Mouse (Mus musculus): ENCODE results near the gene Hs3st3b1.

Gene Hs3st3b1

DNA sequence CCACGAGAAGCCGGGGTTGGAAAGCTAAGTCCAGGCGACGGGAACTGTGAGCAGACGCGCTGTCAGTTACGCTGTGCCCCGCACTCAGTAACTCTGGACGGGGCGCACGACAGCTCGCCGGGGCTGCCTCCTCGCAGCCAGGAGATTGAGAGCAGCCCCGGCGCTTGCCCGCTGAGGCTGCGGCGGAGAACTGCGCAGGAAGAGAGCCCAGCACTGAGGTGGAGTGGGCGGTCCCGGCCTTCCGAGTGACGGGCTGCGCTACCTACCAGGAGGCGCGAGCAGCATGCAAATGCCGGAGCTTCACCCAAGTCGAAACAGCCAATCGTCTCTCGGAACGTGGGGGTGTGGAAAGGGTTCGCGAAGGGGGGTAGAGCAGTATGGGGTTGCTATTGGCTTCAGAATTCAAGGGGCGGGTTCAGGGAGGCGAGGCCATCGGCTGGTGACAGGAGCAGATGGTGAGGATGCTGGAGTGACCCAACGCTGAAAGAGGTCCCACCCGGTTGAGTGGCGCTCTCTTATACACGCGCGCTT lies at the start of gene Hs3st3b1:
Gene Hs3st3b1 (minus strand): TSS at position 200 of the 531 bp plus-strand sequence.
- DNase-seq (ENCODE audit: low spot score), result peak; percentile 47

DNA sequence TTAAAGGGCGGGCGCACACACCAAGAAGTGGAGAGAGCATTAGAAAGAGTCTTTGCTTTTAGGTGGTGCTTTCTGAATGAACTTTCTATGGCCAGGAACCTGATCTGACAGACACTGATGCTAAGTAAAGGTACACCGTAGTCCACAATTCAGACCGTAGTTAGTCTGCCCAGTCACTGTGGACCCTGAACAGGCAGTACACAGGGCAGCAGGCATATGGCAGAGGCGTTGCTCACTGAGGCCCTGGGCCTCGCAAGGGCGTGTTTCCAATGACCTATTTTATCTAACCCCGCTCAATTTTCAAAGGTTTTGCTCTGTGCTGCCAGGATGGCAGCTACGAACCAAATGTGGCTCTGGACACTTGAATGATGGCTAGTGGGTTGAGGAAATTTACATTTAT lies 49.4 kb upstream of the Hs3st3b1 start:
- DNase-seq (ENCODE audit: low spot score), result no peak

DNA sequence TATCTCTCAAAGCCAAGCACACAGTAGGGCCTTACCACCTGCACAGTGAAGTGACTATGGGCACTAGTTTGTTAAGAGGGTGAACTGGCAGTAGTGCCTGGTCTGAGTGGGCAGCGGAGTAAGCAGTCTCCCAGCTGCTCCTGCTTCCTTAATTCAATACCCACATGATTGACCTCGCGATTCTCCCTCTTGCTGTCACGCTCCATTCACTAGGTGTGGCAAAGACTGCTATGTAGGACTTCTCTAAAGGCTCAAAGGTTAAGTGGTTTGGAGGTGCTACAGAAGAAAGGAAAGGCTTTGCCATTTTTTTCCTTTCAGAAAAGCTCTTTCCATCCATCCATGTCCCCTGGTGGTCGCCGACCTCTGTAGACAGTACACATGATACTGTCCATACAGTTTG lies 48.7 kb upstream of the Hs3st3b1 start:
- no peak for DNase-seq (ENCODE audit: low spot score)

DNA sequence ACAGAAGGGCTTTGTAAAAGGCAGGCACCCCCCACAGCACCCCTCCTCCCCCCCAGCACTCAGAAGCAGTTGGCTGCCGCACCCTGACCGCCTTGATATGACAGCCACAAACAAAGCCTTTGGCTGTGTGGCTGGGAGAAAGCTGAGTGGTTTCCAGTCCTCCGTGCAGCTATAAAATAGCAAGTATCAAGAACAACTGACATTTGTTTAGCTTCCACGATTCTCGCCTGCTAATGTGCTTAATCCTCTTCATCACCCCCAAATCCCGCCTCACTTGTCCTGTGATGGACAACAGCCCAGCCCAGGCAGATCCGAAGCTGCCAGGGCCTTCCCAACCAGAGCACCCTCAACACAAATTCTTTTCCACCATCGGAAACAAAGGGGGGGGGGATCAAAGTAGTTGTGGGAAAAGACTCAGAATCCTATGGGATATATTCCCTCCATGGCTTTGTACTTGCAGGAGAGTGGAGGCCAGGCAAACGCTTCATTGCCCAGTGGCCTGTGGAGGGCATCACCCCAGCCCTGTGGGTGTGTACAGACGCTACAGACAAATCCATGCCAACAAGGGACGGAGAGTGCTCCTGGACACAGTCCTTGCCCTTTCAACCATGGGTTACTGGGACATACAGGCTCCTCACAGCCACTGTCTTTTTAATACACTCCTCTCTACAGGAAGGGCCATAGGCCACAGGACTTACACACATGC lies 47.3 kb upstream of the Hs3st3b1 start:
- DNase-seq (ENCODE audit: low spot score), result no peak

DNA sequence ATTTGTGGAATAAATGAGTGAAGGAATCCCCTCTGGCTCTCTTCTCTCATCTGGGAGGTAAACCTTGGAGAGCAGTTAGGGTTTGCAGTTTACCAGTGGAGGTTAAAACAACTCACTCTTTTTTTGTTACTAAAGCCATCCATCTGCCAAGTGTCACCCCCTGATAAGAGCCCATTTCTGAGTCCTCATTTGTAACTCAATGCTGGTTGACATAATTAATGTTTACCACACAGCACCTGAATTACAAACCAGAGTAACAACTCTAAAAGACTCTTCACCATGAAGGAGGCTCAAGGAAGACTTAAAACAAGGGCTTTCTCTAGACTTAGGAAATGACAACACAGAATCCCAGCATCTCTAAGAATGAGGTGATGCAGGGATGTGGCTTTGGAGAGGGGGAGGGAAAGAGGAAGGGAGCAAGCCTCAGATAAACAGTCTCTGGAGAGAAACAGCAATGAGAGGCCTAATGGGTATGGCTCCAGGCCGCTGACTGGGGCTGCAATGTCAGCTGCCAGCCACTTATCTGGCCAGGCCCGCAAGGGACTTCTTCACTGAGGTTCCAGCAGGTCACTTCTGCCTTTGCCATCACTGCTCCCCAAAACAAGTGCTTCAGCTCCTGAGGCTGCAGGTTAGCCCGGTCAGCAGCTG lies 46.4 kb upstream of the Hs3st3b1 start:
- no peak for DNase-seq (ENCODE audit: low spot score)

DNA sequence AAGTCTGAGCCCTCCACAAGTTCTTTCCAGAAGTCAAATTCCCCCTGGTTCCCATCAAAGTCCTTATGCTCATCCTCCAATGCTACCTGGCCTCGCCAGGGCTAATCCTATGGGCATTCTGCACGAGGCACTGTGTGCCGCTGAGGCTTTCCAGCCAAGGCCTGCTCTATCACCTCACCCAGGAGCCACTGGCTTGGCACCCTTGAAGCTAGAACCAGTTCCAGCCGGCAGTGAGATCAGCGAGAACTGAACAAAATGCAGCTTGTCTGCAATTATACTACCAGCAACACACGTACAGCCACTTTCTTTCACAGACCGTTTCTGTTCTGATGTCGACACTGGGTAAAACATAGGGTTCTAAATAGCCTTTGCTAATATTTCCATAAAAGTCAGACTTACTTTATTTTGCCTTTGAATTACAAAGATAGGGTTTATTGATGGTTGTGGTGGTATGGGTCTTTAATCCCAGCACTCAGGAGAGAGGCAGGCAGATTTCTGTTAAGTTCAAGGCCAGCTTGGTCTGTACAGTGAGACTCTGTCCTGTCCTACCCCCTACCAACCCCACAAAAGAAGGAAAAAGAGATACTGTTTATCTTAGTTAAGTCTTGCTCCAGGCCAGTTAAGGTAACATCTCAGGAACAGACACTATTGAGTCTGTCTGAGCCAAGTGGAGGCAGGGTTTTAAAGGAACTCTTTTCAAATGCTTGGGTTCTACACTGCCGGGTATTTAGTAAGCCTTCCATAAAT lies 45.7 kb upstream of the Hs3st3b1 start:
- DNase-seq (ENCODE audit: low spot score), result no peak

DNA sequence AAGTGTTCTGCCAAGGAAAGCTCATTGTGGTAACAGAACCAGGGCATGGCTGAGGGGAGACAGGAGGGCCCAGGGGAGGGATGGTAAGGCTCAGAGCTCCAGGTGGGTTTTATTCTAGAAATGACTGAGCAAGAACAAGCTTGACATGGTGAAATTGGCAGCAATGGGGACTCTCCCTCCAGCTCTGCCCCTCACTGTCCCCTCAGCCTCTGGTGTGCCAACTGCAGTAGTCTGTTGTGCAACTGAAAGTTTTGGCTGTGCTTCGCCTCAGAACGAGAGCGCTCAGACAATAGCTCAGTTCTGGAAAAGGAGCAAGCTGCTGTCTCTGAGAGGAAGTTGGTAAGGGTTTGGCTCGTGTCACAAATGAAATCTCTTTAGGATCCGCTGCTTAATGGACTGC lies 43.3 kb upstream of the Hs3st3b1 start:
- DNase-seq (ENCODE audit: low spot score), result no peak

DNA sequence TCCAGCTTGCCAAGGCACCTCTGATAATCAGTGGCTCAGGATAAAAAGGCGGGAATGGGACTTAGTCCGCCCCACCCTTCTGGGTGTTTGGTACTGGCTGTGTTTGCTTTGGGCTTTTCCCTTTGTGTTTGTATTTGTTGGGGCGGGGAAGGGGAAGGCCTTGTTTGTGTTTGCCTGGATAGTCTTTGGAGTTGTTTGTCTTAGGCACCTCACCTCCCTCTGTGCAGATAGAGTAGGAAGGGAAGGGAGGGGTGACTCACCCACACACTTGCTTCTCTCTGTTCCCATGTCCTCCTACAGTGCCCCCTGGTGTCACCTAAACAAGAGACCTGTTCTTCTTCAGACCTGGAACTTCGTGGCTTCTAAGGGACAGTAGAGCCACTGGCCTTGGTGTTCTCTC lies 35.1 kb upstream of the Hs3st3b1 start:
- DNase-seq (ENCODE audit: low spot score), result no peak

DNA sequence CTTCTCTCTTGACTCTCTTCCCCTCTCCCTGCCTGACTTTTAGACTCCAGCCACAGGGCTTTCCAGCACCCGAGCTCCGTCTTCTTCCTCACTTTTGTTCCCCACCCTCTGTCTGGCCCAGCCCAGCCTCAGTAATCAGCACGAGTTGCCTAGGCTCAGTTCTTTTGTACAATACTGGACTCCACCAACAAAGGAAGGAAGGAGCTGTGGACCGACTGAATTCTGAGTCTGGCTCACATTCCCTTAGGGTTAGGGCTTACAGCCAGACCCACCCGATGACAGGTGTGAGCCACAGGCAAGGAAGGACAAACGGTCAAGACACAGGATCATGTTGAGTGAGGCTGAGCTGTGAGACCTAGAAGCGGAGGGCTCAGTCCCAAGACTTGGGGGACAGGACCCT lies 34.7 kb upstream of the Hs3st3b1 start:
- DNase-seq (ENCODE audit: low spot score), result no peak

DNA sequence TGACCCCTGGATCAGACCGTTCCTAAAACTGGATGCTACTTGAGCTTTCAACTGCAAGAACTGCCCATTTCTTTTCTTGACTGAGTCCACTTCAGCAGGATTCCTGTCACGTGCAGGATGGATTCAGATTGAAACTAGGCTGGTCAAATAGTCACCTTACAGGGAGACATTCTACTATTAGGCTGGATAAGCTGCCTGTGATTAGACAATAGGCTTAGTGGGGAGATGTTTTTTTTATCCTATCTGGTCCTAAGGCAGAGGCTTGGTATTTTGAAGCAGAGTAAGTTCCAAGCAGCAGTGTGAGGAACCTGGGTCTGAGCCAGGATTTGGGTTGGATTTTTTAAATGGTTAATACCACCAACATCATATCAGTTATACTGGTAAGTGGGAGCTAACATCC lies 31.8 kb upstream of the Hs3st3b1 start:
- DNase-seq (ENCODE audit: low spot score), result no peak

DNA sequence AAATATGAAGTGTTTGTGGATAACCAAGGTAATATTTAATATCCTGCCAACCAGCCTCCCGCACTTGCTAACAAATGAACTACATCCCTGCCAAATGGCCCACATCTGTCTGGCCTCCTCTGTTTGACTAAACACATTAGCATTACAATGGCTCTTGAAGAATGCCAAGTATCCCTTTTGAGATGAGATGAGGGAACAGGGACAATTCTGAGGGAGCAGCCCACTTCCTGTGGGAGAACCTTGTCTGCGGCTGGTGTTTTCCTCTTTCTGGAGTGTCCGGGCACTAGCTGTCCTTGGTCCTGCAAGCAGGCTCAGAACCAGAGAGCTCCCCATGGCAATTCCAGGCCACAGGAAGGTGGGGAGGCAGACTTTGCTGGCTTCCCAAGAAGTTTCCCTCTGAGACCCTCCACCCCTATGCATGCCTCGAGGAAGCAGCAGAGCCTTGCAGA lies 30.7 kb upstream of the Hs3st3b1 start:
- no peak for DNase-seq (ENCODE audit: low spot score)

DNA sequence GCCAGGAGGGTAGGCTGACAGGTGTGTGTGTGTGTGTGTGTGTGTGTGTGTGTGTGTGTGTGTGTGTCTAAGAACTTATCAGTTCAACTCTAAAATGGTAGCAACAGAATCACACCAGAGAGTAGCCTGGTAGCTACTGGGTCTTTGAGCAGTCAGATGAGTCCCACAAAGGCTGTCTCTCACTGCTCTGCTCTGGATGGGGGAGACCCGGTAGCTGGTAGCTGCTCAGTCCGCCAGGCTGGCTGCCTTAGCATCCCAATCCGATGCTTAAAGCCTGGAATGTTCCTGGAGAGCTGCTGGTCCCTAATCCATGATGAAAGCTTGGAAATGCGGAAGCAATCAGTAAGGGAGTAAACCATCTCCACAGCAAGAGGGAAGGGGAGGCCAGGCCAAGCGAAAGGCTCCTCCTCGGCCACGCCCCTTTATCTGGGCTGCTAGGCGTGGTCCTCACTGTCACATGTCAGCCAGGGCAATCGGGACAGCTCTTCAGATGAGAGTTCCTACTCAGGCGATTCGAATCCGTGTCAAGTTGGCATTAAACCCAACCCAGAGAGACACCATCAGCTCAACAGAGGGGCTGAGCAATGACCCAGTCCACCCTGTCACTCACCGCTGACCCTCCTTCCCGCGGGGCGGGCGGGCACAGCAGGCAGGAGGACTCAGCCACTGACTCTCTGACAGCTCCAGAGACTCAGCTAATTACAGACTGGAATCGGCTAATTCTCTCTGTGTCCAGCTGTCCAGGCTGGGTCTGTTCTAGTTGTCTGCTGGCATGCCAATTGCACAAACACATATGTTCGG lies 29.9 kb upstream of the Hs3st3b1 start:
- no peak for DNase-seq (ENCODE audit: low spot score)

DNA sequence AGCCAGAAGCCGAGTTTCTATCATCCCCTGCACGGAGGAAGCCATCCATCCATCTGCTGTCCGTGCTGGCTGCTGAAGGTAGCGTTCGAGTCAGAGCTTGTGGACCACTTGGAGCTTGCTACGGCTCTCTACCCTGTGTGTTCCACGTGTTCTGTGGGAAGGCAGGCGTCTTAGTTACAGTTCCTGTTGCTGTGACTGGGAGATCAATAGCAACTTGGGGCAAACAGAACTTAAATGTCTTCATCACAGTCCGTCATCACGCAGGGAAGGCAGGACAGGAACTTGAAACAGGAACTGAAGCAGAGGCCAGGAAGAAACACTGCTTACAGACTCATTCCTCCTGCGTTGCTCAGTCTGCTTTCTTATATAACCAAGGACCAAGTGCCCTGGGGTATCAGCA lies 26.3 kb upstream of the Hs3st3b1 start:
- DNase-seq (ENCODE audit: low spot score), result no peak

DNA sequence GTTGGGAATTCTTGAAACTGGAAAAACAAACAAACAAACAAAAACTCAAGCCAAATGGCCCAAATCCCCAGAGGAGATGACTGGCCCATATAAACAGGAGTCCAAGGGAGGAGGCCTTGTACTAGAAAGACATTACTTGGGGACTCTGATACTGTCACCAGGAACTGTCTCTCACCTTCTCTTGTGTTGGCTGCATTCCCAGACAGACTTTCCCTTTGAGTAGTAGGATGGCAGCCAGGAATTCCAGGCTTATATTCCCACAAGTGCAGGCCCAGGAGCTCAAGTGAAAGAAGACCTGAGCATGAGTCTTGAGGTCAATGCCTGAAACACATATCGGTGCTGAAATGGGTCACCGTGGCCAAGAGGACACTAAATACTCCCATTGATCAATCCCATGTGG lies 24.9 kb upstream of the Hs3st3b1 start:
- no peak for DNase-seq (ENCODE audit: low spot score)

DNA sequence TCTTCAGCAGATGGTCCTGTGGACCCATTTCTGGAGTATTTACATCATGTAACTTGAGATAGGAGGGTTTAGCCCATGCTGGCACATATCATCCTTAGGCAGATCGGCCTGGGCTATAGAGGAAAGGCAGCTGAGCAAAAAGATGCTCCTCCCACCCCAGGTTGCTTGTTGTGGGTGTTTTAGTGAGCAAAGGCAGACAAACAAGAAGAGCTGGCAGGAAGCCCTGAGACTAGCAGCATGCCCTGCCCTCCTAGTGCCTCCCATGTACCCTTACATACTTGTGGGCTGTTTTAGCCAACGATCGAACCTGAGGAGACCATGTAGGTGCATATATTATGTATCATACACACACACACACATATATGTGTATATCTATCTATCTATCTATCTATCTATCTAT lies 21.9 kb upstream of the Hs3st3b1 start:
- DNase-seq (ENCODE audit: low spot score), result no peak

DNA sequence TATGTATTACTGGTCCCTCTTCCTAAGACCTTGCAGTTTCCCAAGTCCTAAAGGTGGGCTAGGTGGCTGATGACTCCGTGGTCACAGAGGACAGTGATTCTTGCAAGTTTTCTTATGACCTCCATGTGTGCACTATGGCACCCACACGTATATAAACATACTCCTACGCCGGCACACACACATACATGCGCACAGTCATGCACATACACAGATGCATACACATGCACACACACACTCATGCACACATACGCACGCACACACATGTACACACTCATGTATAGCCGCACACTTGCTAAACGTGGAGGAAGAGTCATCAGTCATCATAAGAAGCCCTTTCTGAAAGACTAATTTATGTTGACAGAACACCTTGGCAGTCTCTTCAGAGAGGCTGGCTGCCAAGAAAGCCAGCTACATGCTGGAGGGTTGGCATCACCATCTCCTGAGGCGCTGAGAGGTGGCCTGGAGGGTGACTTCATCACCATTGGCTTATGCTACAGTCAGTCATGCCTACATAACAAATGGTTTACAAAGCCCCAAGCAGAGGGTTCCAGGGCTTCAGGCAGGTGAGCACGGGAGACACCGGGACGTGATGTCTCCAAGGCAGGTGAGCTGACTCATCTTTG lies 21.3 kb upstream of the Hs3st3b1 start:
- no peak for DNase-seq (ENCODE audit: low spot score)

DNA sequence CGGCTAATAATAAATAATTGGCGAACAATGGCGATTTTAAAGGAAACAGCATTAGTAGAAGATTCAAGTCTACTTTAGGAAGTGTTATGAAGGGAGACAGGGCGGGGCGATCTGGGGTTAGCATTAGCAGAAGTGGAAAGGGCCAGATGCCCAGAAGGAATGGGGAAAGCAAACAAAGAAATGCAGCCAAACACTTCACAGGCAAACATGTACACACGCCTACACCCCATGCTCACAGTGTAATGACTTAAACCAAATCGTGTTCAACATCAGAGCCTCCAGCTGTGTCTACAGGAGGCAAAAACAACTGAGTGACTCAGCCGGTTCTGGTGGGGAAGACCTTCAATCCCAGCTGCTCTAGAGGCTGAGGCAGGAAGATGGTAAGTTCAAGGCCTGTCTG lies 20.1 kb upstream of the Hs3st3b1 start:
- DNase-seq (ENCODE audit: low spot score), result no peak

DNA sequence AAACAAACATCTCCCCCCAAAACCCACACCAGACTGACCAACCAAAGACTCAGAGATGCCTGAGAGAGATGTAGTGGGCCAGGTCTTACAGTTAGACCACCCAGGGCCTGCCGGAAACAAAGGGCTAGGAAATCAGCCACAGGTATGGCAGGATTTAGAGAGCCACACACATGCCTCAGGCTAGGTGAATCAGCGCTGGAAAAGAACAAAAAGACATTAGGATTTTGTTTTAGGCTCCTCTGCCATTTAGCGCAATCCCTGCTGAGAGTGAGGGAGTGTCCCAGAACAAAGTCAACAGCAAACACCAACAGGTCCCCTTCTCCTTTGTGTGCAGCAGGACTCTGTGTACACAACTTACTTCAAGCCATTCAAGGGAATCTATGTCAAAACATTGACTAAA lies 14.6 kb upstream of the Hs3st3b1 start:
- no peak for DNase-seq (ENCODE audit: low spot score)

DNA sequence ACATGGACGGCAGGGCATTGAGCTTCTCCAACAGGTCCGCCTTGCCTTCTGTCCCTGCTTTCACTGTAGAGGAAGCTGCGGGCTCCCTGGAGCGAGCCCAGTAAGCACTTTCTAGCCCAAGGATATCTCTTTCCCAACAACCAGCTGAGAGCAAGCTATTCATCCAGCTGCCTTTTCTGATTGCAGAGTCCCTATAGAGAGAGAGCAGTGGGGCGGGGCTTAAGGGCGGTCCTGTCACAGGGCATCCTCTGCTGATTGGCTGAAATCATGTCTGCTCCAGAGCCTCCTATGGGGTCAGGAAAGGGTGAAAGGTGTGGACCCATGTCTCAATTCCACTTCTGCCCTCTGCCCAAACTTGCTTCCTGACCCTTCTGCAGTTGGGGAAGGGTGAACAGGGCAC lies 4.8 kb upstream of the Hs3st3b1 start:
- no peak for DNase-seq (ENCODE audit: low spot score)

DNA sequence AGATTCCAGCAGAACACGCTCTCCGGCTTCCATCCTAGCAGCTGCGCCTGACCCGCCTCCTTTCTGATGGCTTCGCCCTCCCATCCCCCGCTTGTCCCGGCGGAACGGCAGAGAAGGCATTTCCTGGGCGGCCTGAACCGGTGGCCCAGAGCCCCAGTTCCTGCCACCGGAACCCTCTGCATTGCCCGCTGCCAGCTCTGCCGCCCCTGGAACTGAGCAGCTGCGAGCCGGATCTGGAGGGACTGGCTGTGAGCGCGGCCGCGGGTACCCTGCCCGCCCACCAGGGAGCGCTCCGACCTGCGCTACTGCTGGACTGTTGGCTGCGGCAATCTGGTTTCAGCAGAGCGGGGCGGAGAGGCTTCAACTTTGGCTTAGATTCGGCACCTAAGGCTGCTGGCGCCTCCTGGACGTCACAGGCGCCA lies 3.1 kb upstream of the Hs3st3b1 start:
- no peak for DNase-seq (ENCODE audit: low spot score)

DNA sequence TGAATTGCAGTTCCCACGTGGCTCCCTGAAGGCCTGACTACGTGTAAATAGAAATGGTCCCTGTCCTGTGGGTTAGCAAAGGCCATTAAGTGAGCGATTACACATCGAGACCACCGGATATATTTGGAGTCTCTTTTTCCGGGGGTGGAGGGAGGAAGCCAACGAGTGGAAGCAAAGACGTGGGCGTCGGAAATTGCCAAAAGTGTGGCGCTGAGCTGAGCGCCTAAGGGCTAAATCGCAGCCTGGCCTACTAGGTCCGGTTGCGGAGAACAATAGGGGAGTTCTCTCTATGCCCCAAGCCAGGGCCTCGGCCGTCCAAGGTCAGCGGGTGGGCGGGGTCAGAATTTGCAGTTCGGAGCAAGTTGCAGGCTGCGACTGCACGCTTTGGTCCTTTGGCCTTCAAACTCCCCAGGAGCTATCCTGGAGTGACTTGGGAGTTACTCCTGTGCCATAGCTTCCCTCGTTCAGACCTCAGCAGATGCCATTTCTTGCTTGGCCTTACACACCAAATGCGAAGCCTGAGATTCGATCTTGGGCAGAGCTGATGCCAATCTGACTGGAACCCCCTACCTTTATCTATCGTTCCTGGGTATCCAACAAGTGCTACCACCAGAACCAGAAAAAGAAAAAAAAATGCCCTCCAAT lies 2.3 kb upstream of the Hs3st3b1 start:
- no peak for DNase-seq (ENCODE audit: low spot score)

All from layer of hippocampus, adult 9-10 months (tissue).